Mouse (Mus musculus) left cerebral cortex, postnatal 10 days (tissue): ENCODE results near the gene Fry. TPM values are rescaled to one million over a fixed set of nuclear protein-coding genes. Genes with fewer than 3 reads are reported as not detected.

Experiments
- DNase-seq, 2 experiments: peaks; one replicate each; pipeline ENCODE4 v3.0.0; 2021 to 2022; ENCODE audit warnings: low spot score in 2 of 2, mixed read lengths in 1 of 2; ENCODE audit errors: extremely low spot score in 1 of 2
- intact Hi-C: fragments of 180-260 bp; cut with DNase I; formaldehyde crosslinking; loops from one replicate; pipeline ENCODE4 v1.15.1; 2025
- total RNA-seq, 2 experiments: library from RNA; stranded (reverse); gene quantifications; 2 replicates each; pipeline ENCODE4 v1.2.3; 2021

The Fry gene
- total RNA-seq, 2 experiments from 2014 or later: 201 to 205 TPM

DNA sequence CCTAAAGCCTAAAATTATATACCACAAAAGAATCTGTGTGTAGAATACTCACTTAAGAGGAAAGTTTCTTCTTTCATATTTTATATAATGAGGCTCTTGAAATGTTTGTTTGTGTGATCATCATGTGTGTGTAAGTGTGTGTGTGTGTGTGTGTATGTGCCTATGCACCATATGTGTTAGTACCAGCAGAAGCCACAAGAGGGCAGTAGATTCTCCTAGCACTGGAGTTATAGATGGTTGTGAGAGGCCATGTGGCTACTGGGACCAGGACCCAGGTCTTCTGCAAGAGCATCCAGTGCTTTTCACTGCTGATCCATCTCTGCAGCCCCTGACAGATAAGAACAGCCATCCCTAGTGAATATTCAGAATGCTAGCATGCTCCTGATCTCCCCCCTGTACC lies 118.2 kb downstream of the Fry start:
- DNase-seq: no peak
- intact Hi-C loops: no loop called here

DNA sequence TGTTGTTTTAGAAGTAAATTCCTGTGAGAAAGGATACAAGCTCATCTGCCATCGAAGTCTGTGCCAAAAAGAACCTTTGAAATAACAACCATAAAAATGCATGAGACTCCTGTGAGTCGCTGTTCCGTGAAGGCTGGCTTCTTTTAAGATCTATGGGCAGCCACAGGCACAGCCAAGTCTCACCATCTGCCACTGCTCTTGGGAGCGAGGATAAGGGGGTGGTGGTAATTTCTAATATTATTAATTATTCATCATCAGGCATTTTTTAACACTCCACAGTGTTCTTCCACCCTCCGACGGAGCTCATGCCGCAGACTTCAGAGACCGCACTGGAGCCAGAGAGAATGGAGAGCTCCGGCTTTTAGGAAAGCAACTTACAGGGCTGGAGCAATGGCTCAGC lies 123.2 kb downstream of the Fry start:
- DNase-seq: no peak
- intact Hi-C loops: no loop called here

DNA sequence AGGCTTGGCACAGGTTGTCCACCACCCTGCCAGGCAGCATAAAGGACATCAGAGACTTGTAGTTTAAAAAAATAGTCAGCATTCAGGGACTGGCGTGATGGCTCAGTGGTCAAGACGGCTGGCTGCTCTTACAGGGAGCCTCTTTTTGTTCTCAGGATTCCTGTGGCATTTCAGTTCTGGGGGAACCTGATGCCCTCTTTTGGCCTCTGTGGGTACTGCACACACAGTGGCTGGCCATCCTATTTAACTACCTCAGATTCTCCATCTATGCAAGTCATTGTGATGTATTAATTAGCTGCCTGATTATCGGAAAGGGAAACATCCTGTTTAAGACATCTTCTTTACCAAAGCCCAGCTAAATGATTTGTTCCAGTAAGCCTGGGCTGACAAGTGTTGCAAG lies 128.3 kb downstream of the Fry start:
- no peak for DNase-seq
- intact Hi-C loops: no loop called here

DNA sequence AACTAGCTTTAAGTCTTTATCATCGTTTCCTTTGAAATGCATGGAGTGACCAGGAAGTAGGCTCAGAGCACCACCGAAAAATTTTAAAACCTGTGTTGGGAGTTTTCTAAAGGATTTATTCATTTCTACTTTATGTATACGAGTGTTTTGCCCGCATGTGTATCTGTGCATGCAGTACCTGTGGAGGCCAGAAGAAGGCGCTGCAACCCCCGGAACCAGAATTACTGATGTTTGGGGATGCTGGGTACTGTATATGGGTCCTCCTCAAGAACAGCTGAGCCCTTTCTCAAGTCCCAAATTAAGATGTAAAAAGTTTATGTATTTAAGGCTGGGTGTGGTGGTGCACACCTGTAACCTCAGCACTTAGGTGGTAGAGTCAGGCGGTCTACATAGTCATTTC lies 139.3 kb downstream of the Fry start:
- no peak for DNase-seq
- intact Hi-C loops: loop anchor here (2.0 kb wide), 1 partner anchor 25 kb away; no protein-coding TSS in a partner anchor

DNA sequence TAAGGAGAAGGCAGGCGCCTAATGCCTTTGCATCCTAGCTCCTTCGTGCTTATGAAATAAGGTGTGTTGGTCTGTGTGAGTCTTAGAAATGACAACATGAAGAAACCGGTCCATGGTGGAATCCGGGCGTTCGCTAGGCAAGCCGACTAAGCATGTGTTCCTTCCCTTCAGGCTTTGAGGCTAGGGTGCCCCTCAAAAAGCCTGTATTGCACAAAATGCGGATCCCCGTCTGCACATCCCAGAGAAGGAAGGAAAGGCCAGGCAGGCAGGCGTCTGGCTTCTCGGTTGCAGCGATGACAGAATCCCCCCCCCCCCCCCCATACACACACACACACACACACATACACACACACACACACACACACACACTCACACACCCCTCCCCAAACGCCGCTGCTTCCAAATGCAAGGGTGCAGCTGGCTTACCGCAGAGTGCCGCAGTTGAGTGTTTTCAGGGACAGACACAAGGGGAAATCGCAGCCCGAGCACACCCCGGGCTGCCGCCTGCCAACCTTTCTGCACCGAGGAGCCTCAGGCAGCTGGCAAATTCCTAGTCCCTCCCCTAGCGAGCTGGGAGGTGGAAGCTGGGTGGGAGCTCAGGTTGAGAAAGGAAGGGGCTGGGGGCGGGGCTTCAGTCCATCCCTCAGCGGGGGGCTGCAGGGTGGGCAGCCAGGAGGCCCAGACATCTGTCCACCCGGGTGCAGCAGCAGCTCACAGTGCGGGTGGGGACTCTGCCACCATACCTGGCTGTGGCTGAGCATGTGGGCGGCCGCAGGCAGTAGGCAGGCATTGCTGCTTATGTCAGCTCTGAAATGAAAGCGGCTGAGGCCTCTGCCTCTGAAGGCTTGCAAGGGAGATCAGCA lies 141.0 kb downstream of the Fry start:
- DNase-seq: peak; percentile 70 to 82
- intact Hi-C loops: loop anchor here (2.0 to 5.0 kb wide), 2 partner anchors 27 to 88 kb away; no protein-coding TSS in a partner anchor

DNA sequence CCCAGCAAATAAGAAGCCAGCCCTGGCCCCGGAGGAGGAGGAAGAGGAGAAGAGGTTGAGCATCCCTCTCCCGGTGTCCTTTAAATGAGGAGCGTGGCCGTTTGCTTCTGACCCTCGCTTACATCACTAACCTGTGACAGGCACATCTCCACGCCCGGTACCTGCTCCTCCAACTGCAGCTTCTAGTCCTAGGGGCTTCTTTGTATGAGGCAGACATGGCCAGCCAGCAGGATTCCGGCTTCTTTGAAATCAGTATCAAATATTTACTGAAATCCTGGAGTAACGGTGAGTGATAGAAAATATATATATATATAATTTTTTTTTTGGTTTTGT lies 141.6 kb downstream of the Fry start:
- no peak for DNase-seq
- intact Hi-C loops: loop anchor here (5.0 kb wide), 1 partner anchor 87 kb away; no protein-coding TSS in a partner anchor

DNA sequence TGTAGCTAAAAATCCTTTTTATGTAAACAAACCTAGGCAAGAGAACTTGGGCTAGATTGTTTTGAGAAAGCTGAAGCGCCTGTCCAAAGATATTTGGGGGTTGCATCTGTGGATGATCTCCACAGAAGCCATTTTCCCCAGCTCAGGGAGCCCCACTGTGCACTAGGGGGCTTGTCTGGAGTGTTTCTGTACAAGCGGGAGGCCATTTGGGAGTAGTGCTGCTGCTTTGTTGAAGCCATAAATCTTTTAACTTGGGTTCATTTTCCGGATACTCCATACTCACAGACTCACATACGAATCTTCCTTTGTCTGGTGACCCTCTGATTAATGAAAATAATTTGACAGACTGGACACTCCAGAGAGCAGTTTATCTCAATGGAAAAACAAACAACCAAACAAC lies 142.9 kb downstream of the Fry start:
- DNase-seq: no peak
- intact Hi-C loops: loop anchor here (5.0 kb wide), 1 partner anchor 86 kb away; no protein-coding TSS in a partner anchor

DNA sequence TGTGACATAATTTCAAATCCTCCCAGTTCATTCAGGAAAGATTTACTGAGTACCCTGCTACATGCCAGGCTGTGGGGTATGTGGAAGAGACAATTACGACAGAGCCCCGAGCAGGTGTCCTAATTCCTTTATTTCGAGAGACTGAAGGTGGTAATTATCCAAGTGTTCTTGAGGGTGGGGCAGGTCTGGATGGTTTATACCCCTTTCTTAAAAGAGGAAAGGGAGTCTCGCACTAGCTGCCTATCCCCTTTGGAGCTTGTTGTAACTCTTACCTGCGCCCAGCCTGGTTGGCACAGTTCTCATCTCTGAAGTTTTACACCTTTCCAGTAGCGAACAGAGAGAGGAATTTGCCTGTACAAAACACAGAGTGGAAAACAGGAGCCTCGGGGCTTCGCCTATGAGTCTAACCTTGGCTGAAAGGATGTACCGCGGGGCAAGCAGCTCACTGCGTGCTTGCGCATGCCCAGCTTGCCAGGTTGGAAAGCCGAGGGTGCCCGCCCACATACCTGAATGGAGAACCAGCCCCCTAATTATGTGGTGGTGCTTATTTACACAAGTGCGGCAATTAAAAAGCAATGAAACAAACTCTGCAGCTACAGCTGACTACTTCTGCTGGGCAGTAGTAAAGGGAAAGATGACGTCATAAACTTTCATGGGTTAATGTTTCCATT lies 143.7 kb downstream of the Fry start:
- DNase-seq: no peak
- intact Hi-C loops: loop anchor here (5.0 kb wide), 1 partner anchor 85 kb away; no protein-coding TSS in a partner anchor

DNA sequence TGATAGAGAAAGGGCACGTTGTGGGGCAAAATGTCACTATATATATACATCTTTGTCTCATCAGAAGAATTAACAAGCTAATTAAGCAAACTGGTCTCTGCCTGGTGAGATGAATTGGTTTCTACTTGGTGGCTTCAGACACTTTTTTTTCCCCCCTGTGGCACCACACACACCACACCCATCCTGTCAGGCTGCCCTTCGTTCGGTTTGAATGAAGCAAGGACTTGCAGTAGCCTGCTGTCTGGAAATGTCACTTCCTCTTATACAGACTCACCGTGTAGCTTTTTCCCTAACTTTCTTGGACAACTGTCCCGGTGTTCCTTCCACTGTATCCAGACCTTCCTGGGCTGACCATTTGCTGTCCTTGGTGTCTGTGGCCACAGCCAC lies 144.3 kb downstream of the Fry start:
- intact Hi-C loops: loop anchor here (5.0 kb wide), 1 partner anchor 85 kb away; no protein-coding TSS in a partner anchor

DNA sequence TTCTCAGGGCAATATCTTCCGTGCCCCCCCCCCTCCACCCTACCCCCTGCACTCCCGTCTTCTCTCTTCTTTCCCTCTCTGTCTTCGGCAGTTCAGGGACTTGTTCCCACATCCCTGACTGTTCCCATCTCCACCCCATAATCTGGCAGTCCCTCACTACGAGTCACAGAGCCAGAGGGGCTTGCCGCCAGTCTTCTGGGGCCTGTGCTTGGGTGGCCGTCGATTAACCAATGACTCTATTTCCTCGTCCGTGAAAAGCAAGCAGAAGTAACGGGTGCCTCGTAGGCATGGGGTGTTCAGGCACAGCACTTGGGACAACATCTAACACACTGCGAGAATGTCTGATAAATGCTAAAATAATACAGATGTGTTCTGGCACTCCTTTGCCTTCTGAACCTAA lies 144.7 kb downstream of the Fry start:
- intact Hi-C loops: loop anchor here (5.0 kb wide), 1 partner anchor 84 kb away; no protein-coding TSS in a partner anchor
- DNase-seq: no peak

More for the DNA sequence above, 144.3 kb downstream of the Fry start:
- no peak for DNase-seq

DNA sequence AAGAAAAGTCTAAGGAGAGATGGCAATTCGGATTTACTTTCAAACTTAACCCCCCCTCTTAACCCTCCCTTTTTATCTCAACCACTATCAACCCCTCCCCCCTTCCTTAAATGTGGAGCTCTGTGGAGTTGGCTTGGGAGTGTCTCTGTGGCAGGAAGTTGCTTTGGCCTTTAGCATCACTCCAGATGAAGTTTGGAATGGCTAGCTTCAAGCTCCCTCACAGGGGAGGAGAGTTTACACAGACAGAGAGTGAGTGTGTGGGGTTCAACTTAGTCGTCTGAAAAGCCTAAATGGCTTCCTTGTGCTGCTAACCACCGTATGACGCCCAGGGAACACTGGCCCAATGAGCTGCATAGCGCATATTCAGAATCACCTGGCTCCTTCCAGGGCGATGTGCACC lies 145.2 kb downstream of the Fry start:
- DNase-seq: no peak
- intact Hi-C loops: loop anchor here (5.0 kb wide), 1 partner anchor 84 kb away; no protein-coding TSS in a partner anchor

DNA sequence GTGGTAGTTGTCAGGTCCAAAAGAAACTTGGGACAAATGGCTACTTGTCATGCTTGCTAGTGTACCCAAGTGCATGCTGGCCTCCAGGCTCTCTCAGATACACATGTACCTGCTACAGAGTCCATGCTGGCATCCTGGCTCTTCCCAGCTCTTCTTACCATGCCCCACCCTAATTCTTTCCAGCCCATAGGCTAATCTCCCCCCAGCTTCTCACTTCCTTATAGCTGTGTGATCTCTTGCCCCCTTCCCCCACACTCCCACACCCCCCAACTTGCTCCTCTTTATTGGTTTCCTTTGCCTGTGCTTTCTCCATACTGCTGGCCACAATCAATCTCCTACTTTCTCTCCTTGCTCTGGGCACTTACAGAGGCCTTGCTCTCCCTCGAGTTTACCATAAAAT lies 146.6 kb downstream of the Fry start:
- intact Hi-C loops: no loop called here
- no peak for DNase-seq

DNA sequence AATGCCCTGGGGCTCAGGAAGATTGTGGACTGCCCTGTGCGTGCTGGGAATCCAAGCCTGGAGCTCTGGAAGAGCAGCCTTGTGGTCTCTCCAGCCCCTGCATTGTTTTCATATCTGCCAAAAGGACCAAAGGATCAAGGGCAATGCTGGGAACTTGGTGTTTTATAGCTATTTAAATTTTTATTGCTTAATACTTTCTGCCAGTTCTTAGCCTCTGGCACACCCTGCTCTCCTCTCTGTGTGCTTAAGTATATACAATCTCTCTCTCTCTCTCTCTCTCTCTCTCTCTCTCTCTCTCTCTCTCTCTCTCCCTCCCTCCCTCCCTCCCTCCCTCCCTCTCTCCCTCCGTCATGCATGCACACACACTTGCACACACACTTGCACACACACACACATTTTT lies 147.5 kb downstream of the Fry start:
- no peak for DNase-seq
- intact Hi-C loops: no loop called here

DNA sequence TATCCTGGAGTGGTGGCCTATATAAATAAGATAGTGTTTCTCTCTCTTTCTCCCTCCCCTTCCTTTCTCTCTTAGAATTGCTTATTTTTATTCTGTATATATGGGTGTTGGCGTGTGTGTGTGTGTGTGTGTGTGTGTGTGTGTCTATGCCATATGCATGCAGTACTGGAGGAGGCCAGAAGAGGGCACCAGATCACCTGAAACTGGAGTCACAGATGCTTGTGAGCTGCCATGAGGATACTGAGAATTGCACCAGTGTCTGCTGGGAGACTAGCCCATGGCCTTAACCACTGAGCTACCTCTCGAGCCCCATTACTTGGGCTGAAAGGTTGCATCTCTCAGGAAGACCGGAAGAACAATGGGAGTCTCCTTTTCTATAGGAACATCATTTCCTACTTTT lies 149.8 kb downstream of the Fry start:
- no peak for DNase-seq
- intact Hi-C loops: no loop called here

DNA sequence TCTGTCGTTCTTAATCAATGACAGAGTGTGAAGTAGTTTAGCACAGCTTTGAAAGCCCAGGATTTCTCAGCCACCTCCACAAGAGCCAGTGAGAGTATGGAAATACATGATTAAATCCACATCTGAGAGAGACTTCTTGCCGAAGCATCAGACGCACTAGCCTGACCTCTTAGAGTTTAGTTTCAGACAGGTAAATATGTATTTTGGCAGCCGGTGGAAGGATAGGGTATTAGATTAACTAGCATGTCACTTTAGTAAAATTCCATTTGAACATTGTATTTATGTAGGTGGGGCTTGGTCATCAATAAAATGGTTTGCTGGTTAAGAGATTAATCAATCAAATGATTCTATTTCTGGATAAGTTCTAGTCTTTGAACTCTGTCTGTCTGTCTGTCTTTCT lies 152.0 kb downstream of the Fry start:
- no peak for DNase-seq
- intact Hi-C loops: no loop called here

DNA sequence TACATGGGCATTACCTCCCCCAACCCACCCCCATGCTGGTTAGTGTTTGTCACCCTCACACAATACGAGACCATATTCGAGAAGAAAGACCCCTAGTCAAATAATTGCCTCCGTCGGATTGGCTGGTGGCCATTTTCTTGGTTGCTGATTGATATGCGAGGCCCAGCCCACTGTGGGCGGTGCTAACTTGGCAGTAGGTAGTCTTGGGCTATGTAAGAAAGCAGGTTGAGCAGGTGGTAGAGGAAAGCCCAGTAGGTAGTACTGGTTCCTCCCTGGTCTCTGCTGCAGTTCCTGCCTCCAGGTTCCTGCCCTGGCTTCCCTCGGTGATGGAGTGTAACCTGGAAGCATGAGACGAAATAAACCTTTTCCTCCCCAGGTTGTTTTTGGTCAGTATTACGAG lies 153.7 kb downstream of the Fry start:
- intact Hi-C loops: no loop called here

DNA sequence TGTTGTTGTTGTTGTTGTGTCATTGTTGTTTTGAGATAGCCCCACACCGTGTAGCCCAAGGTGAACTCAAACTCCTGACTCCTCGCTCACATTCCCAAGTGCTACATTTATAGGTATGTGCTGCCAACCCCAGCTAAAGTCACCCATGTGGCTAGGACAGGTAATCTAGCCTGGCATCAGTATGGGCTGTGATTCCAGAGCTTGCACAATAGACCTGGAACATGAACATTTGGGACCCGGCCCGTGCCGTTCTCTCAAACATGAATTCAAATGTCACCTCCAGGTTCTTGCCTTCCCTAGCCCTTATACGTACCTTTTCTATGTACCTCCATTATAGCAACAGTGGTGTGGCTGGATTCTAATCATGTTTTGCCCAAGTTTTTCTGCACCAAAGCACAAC lies 156.9 kb downstream of the Fry start:
- DNase-seq: no peak

More for the DNA sequence above, 153.7 kb downstream of the Fry start:
- peak in 1 of 2 experiments; percentile 46 for DNase-seq

DNA sequence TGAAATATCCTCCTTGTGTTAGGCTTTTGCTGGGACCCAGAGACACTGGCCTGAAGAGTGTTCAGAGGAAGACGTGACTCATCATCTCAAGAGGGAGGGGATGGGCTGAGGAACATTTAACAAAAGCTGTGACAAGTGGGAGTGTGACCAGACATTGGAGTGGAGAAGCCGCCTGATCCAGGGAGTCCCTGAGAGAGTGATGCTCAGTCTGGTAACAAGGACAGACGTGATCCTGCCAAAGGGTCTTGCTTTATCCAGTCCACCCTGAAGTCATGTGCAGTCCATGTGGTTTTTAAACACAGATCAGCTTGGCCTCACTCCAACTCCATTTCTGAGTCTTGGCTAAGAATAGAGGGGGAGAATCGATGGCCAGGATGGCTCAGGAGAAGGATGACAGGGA lies 158.2 kb downstream of the Fry start:
- no peak for DNase-seq
- intact Hi-C loops: no loop called here

More for the DNA sequence above, 156.9 kb downstream of the Fry start:
- intact Hi-C loops: no loop called here

DNA sequence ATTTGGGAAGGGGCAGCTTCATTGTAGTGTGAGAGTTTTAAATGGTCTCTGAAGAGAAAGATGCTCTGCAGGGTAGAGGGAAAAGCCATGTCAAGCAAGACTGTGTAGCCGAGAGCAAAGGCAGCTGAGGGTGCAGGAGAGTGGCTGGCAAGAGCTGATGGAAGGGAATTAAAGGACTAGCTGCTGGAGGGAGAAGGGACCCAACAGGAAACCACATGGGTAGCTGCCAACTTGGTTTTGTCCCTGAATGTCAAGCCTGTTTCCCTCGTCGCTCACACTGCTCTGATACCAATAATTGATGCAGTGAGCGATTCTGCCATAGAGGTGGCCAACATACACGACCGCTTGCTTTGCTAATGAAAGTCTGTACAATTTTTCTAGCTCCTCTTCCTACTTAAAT lies 160.9 kb downstream of the Fry start:
- DNase-seq: no peak
- intact Hi-C loops: no loop called here

DNA sequence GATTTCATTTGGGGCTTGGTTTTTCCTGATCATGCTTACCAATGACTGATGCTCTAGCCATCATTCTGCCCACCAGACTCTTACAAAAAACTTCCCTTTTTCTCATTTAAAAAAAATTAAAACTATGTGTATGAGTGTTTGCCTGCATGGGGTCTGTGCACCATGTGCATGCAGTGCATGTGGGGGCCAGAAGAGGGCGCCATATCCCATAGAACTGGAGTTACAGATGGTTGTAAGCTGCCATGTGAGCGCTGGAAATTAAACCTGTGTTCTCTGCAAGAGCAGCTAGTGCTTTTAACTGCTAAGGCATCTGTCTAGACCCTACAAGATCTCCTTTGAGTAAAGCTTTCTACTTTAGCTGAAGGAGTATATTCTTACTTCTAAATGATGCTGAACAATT lies 162.6 kb downstream of the Fry start:
- intact Hi-C loops: no loop called here
- DNase-seq: no peak
